Mouse (Mus musculus) duodenum, adult 2 months (tissue): Measurements from ENCODE around the gene Vmn1r80. TPM values are rescaled to one million over a fixed set of nuclear protein-coding genes. Genes with fewer than 3 reads are reported as not detected.

Source experiments
- polyA plus RNA-seq: library from polyadenylated mRNA; depleted of rRNA; stranded (reverse); fragments of >200 nt; gene quantifications from 2 replicates; pipeline ENCODE4 v1.2.3, GENCODE M21; 2012; ENCODE audit warnings: low replicate concordance; rRNA removed

Vmn1r80 gene
- not detected in 2 replicates for polyA plus RNA-seq

DNA sequence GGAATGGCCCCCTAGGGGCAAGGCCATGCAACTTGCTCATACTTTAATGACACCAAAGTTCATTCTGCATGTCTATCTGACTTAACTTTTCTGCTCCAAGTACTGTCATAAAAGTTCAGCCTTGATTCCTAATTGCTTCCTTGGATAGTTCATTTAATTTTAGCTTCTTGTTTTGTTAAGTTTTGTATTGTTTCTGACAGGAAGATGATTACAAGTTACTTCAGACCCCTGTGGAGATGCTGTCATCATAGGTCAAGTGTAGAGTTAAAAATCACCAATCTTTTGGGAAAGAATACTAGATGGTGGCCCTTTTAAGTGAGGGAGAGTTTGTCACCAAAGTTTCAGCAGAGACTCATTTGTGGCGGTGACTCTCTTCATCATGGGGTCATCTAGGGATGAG, at the start of gene Vmn1r80:
TSS of gene Vmn1r80 (plus strand) at position 301 of the 400 bp plus-strand sequence.

DNA sequence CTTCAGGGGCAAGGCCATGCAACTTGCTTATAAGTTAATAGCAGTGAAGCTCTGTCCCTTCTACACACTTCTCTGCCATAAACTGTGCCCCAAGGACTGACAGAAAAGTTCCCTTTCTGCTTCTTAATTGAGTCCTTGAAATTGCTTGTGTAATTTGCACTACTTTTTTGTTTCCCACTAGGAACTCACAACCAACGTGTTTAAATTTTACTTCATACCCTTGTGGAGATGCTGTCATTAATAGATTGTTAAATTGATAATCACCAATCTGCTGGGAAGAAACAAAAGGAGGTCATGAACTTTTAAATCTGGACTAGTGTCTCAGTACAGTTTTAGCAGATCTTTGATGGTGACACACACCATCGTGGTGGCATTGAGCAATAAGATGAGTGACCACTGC, 39.1 kb upstream of the Vmn1r80 start, which contains the start of gene Vmn1r78:
TSS of gene Vmn1r78 (plus strand) at position 301 of the 400 bp plus-strand sequence.

DNA sequence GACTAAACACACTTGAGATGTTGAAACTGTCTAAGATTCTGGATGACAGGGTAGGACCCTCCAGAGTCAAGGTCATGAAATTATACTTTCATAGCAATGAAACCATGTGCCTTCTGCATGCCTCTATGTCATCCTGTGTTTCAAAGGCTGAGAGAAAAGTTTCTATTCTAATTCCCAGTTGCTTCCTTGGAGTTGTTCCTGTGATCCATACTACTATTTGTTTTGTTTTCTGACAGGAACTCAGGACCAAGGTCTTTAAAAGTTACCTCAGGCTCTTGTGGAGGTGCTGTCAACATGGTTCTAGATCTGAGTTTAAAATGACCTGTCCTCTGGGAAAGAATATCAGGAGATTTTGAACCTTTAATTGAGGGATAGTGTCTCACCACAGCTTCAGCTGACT, 18.1 kb upstream of the Vmn1r80 start, which contains the start of gene Vmn1r79:
TSS of gene Vmn1r79 (plus strand) at position 301 of the 400 bp plus-strand sequence.

Other genes with a start within 250 kb of the Vmn1r80 start
- gene Vmn1r77, start 152.5 kb upstream of the Vmn1r80 start, polyA plus RNA-seq, result not detected in 2 replicates
- gene Vmn1r78, start 39.0 kb upstream of the Vmn1r80 start, polyA plus RNA-seq, result not detected in 2 replicates
- not detected in 2 replicates for gene Vmn1r79, start 18.0 kb upstream of the Vmn1r80 start, polyA plus RNA-seq
- not detected in 2 replicates for gene Vmn1r81, start 79.0 kb downstream of the Vmn1r80 start, polyA plus RNA-seq
- gene Vmn1r82, start 111.1 kb downstream of the Vmn1r80 start, polyA plus RNA-seq, result not detected in 2 replicates
- gene Vmn1r83, start 140.2 kb downstream of the Vmn1r80 start, polyA plus RNA-seq, result not detected in 2 replicates
- not detected in 2 replicates for gene Vmn1r84, start 180.0 kb downstream of the Vmn1r80 start, polyA plus RNA-seq
- 0.08 and 0.48 TPM in 2 replicates for gene Zfp551, start 233.5 kb downstream of the Vmn1r80 start, polyA plus RNA-seq